In genomic region chr19:43918834-43919233, GRCm38 (mm10) we compare ENCODE assay signal across 23 mouse cellular contexts. TPM values are rescaled to one million over a fixed set of nuclear protein-coding genes. Genes with fewer than 3 reads are reported as not detected.
DNase-seq lines count a peak whose midpoint lies in the region; ATAC-seq and TF ChIP-seq lines count a peak whose summit lies in the region.
"Had no signal": no experiment of that assay in that cellular context is flagged by ENCODE, and none has a peak within 500 bp of the region (broad histone marks: within the 10 kb centered on the region; RNA-seq: fewer than 3 reads in every experiment).

No protein-coding gene starts in this region.

- H3K36me3 ChIP-seq in liver, embryonic 12.5 days = peaks cover 9% of the 10 kb centered on the region; the same call in 1 of the 2 replicates
- H3K36me3 ChIP-seq in liver, embryonic 15.5 days (replicated peaks) = peaks cover 4% of the 10 kb centered on the region; the same call in 1 of the 2 replicates
- H3K36me3 ChIP-seq in midbrain, embryonic 11.5 days (ENCODE audit: control insufficient read depth, insufficient read depth, low read length) = no peaks in the 10 kb centered on the region
- H3K36me3 ChIP-seq: hindbrain, embryonic 15.5 days; limb, embryonic 15.5 days; midbrain, embryonic 15.5 days had no signal

- TF ChIP-seq CTCF in cerebellum, adult 2 months (IDR thresholded peaks at IDR 0.05; ENCODE audit: borderline replicate concordance, insufficient read depth, low read depth, low read length) = no peak

- no peak overlapping the region for H3K4me3 ChIP-seq in liver, embryonic 12.5 days
- H3K4me3 ChIP-seq in liver, embryonic 15.5 days (replicated peaks) = no peak overlapping the region
- H3K4me3 ChIP-seq in cerebellum, adult 2 months (replicated peaks; ENCODE audit: insufficient read depth, low read depth, low read length) = no peak overlapping the region
- H3K4me3 ChIP-seq in midbrain, embryonic 11.5 days (ENCODE audit: low read depth, low read length) = no peak overlapping the region
- H3K4me3 ChIP-seq: embryonic facial prominence, embryonic 15.5 days; gastrocnemius, adult 2 months; heart, embryonic 13.5 days; hindbrain, embryonic 15.5 days; limb, embryonic 15.5 days; midbrain, embryonic 15.5 days; myocyte had no signal

- no peak overlapping the region for H3K9ac ChIP-seq in liver, embryonic 12.5 days
- no peak overlapping the region for H3K9ac ChIP-seq in liver, embryonic 15.5 days
- H3K9ac ChIP-seq in midbrain, embryonic 11.5 days (ENCODE audit: low read length) = no peak overlapping the region
- H3K9ac ChIP-seq: embryonic facial prominence, embryonic 15.5 days; forebrain, postnatal 0 days; heart, embryonic 13.5 days; hindbrain, embryonic 15.5 days; limb, embryonic 15.5 days; midbrain, embryonic 15.5 days had no signal

- 62% methylated on average over 3 of the region's 3 CpGs for WGBS in liver, embryonic 12.5 days (ENCODE audit: insufficient replicate concordance)
- whole genome bisulfite sequencing in liver, embryonic 15.5 days (ENCODE audit: insufficient replicate concordance) = 63% methylated on average over 3 of the region's 3 CpGs
- 85% methylated on average over 3 of the region's 3 CpGs for WGBS in cerebellum, adult 2 months
- 79% methylated on average over 3 of the region's 3 CpGs for WGBS in midbrain, embryonic 11.5 days

- no peak overlapping the region for H3K4me2 ChIP-seq in liver, embryonic 12.5 days
- no peak overlapping the region for H3K4me2 ChIP-seq in liver, embryonic 15.5 days
- H3K4me2 ChIP-seq in midbrain, embryonic 11.5 days = no peak overlapping the region
- H3K4me2 ChIP-seq: embryonic facial prominence, embryonic 15.5 days; heart, embryonic 13.5 days; hindbrain, embryonic 15.5 days; limb, embryonic 15.5 days; midbrain, embryonic 15.5 days had no signal

- peaks cover 3% of the 10 kb centered on the region; the same call in 1 of the 2 replicates for H3K9me3 ChIP-seq in liver, embryonic 12.5 days (replicated peaks)
- H3K9me3 ChIP-seq in liver, embryonic 15.5 days (replicated peaks) = no peaks in the 10 kb centered on the region
- no peaks in the 10 kb centered on the region for H3K9me3 ChIP-seq in midbrain, embryonic 11.5 days (ENCODE audit: control insufficient read depth, low read length)
- H3K9me3 ChIP-seq: embryonic facial prominence, embryonic 15.5 days; hindbrain, embryonic 15.5 days; limb, embryonic 15.5 days; midbrain, embryonic 15.5 days had no signal

- DNase-seq in liver (no peak), R1 (ENCODE audit: low read depth, low spot score) (peak; percentile 95)
- DNase-seq in cerebellum, adult 2 months = no peak
- DNase-seq in thymus, postnatal 10 days (ENCODE audit: low spot score in 2 of 2) = no peak
- no peak for DNase-seq in midbrain, embryonic 11.5 days (ENCODE audit: low spot score, missing footprints)
- DNase-seq: adrenal gland, postnatal 14 days; cerebellum, adult 11 months; cerebellum, postnatal 25 days; forebrain, postnatal 0 days; gastrocnemius, adult 2 months; kidney, adult 18-20 months; lung, postnatal 14 days; spleen, adult 18-20 months; thymus, adult 2 months had no signal

- H3K27me3 ChIP-seq in liver, embryonic 12.5 days (replicated peaks) = no peaks in the 10 kb centered on the region
- H3K27me3 ChIP-seq in liver, embryonic 15.5 days = no peaks in the 10 kb centered on the region
- no peaks in the 10 kb centered on the region for H3K27me3 ChIP-seq in cerebellum, adult 2 months (ENCODE audit: control insufficient read depth, insufficient read depth, low read length)
- no peaks in the 10 kb centered on the region for H3K27me3 ChIP-seq in midbrain, embryonic 11.5 days (ENCODE audit: control insufficient read depth, insufficient read depth, low read length)
- H3K27me3 ChIP-seq: embryonic facial prominence, embryonic 15.5 days; heart, embryonic 13.5 days; hindbrain, embryonic 15.5 days; limb, embryonic 15.5 days; midbrain, embryonic 15.5 days had no signal

- no peak for ATAC-seq in liver, embryonic 12.5 days
- ATAC-seq in liver, embryonic 15.5 days (ENCODE audit: insufficient read depth) = peak; percentile 75
- ATAC-seq in midbrain, embryonic 11.5 days (ENCODE audit: low FRiP score) = no peak
- ATAC-seq: forebrain, postnatal 0 days; midbrain, embryonic 15.5 days had no signal

- peak overlapping the region; percentile 14; the same call in 1 of the 2 replicates for H3K27ac ChIP-seq in liver, embryonic 12.5 days
- H3K27ac ChIP-seq in liver, embryonic 15.5 days (replicated peaks) = peak overlapping the region; percentile 48
- no peak overlapping the region for H3K27ac ChIP-seq in cerebellum, adult 2 months (ENCODE audit: insufficient read depth, low read length)
- H3K27ac ChIP-seq in midbrain, embryonic 11.5 days (ENCODE audit: low read depth, low read length) = no peak overlapping the region
- H3K27ac ChIP-seq: embryonic facial prominence, embryonic 15.5 days; gastrocnemius, adult 2 months; heart, embryonic 13.5 days; hindbrain, embryonic 15.5 days; kidney, postnatal 0 days; limb, embryonic 15.5 days; midbrain, embryonic 15.5 days had no signal

- H3K4me1 ChIP-seq in liver, embryonic 12.5 days = peaks cover 57% of the 10 kb centered on the region
- peaks cover 33% of the 10 kb centered on the region for H3K4me1 ChIP-seq in liver, embryonic 15.5 days (replicated peaks)
- peaks cover 3% of the 10 kb centered on the region for H3K4me1 ChIP-seq in cerebellum, adult 2 months (ENCODE audit: control insufficient read depth, insufficient read depth, low read length)
- H3K4me1 ChIP-seq in midbrain, embryonic 11.5 days (ENCODE audit: control insufficient read depth, insufficient read depth, low read length) = peaks cover 4% of the 10 kb centered on the region; the same call in 1 of the 2 replicates

- no peak for TF ChIP-seq POLR2A in cerebellum, adult 2 months (IDR thresholded peaks at IDR 0.05; ENCODE audit: borderline replicate concordance, insufficient read depth, low read length)

RNA-seq across cellular contexts. Expression of gene Dnmbp, which starts 21.2 kb away (rescaled TPM):
- 3.9 and 4.2 TPM in 2 replicates for polyA plus RNA-seq in liver, embryonic 12.5 days (2016; fragmentation: Nextera tagmentation; extraction: Ambion mirVana)
- 2.5 and 2.7 TPM in 2 replicates for polyA plus RNA-seq in liver, embryonic 15.5 days (2015; fragmentation: Nextera tagmentation; extraction: Ambion mirVana)
- polyA plus RNA-seq in cerebellum, adult 2 months (2012; rRNA removed) = 13.3 and 14.4 TPM in 2 replicates
- polyA plus RNA-seq in midbrain, embryonic 11.5 days (2014; fragmentation: Nextera tagmentation; extraction: Ambion mirVana) = 13.5 and 14.5 TPM in 2 replicates

Comparison
In these comparisons a context has a peak if more than half of its experiments do, and no peak if none do; other contexts are left out.
1. H3K27ac ChIP-seq: peak in liver, embryonic 12.5 days (single experiment) and liver, embryonic 15.5 days (single experiment); none in cerebellum, adult 2 months (single experiment) and midbrain, embryonic 11.5 days (single experiment).